Mouse (Mus musculus) left cerebral cortex, postnatal 25 days (tissue): ENCODE results near the gene Slc22a22. TPM values are rescaled to one million over a fixed set of nuclear protein-coding genes. Genes with fewer than 3 reads are reported as not detected.
"Not testable (repeated sequence)": the region's sequence is repeated elsewhere in the genome, so short reads cannot be mapped to it uniquely, and the experiment has no call there.

Experiments used
- DNase-seq, 2 experiments: peaks; one replicate each; pipeline ENCODE4 v3.0.0; 2022; ENCODE audit warnings: low spot score in 2 of 2, mixed read lengths in 1 of 2
- intact Hi-C: fragments of 180-260 bp; cut with DNase I; formaldehyde crosslinking; loops from one replicate; pipeline ENCODE4 v1.15.1; 2025
- total RNA-seq, 2 experiments: library from RNA; stranded (reverse); gene quantifications; 2 replicates each; pipeline ENCODE4 v1.2.3; 2021

Slc22a22 gene
- total RNA-seq, 2 experiments from 2014 or later: not detected

DNA sequence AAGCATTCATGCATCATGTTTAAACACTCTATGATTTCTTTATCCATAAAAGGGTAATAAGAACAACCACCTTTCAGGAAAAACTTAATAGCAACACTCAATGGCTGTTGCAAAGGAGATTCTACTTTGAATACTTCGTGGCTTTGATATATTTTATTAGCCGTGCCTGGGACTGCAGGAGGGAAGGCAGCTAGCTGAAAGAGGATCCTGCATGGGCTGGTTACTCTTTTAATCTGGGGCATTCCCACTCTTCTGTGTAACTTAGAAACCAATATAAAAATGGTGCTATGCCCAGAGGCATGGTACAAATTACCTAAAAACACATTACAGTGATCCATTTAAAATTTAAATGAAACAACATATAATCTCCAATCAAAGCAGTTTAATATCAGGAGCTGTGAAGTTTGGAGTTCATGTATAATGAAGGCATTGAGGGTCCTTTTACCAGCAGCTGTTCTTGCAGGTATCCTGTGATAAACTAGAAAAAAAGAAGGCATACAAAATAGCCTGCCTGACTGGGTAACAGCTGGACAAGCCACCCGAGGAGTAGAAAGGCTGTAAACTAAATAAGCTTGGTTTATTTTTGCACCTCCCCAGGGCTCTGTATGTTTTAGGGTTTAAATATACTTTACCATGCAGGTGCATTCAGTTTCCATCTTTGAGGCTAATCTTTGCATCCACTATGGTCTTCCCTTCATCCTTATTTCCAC lies 78.8 kb downstream of the Slc22a22 start:
- no peak for DNase-seq
- intact Hi-C loops: no loop called here

DNA sequence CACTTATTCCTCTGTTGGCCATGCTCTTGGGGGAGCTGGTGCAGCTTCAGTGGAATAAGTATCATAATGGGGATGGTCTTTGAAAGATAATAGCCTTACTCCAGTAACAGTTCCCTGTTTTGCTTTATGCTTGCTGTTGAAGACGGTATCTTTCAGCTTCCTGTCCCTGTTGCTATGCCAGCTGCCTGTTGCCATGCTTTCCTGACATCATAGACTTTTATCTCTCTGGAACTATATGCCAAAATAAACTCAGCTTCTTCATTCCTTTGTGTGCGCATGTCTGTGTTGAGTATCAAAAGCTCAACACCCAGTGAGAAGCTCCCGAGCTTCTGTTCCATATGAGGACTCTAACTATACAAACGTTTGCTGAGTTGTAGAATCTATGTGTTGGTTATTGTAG lies 83.4 kb downstream of the Slc22a22 start:
- no peak for DNase-seq
- intact Hi-C loops: no loop called here

DNA sequence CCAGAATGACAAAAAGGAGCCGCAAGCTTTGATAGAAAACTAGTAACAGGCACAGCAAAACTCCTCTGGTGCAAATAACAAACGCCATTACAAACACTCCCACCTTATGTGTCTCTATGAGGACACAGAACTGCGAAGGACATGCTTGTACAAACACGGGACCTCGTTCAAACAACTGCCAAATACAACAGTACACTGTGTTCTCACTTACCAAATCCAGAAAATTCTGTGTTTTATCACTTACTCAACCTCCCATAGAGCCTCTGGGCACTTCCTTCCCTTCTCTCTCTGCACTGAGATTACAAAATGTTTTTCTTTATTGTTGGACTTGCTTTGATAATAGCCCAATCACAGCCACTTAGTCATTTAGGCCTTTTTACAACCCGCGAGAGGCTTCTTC lies 97.0 kb downstream of the Slc22a22 start:
- DNase-seq: no peak
- intact Hi-C loops: no loop called here

DNA sequence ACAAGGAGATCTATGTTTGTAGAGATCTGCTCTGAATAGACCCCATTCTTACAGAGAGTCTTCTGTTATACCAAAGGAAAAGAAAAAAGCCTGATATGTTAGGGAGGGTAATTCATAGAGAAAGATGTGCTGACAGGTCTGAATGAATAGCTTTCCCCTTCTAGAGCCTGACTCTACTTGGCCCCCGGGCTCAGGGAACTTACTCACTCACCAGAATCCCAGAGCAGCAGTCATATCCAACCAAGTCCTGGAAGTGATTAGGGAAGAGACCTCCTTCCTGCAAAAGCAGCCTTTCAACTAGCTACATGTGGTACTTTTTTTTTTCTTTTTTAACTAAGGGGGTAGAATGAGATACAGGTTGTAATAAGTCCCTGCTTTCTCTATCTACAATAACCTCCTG lies 111.0 kb downstream of the Slc22a22 start:
- intact Hi-C loops: no loop called here
- no peak for DNase-seq

DNA sequence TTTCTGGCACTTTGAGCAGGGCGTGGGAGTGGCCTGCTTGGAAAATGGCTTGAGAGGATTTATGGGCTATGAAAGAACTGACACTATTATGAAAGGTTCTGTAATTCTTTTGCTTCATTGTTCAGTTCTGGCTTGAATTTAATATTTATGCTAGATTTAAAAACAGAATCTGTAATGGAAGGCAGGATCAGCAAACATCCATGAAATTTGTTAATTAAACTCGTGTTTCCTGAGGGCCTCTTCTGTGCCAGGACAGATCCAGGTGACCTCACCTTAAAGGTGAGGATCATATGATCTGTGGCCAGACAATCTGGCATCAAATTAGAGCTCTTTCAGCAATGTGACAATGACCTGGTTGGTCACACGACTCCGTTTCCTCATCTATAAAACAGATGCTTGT lies 122.1 kb downstream of the Slc22a22 start:
- no peak for DNase-seq
- intact Hi-C loops: no loop called here

DNA sequence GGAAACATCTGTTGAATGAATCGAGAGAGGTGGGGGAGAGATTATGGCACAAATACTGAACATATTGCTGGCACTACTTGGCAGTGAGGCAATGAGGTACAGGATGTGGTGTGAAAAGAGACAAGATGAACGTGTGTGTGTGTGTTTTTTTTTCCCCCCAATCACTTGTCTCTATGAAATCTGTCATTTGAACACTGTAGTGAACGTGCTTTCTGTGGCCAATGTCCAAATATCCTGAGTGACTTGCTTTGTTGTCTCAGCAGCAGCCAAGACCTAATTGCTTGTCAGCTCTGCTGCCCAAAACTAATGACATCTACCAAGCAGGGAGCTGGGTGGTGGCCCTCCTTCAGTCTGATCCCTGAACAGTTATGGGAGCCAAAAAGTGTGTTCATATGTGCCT lies 136.9 kb downstream of the Slc22a22 start:
- intact Hi-C loops: no loop called here
- no peak for DNase-seq

DNA sequence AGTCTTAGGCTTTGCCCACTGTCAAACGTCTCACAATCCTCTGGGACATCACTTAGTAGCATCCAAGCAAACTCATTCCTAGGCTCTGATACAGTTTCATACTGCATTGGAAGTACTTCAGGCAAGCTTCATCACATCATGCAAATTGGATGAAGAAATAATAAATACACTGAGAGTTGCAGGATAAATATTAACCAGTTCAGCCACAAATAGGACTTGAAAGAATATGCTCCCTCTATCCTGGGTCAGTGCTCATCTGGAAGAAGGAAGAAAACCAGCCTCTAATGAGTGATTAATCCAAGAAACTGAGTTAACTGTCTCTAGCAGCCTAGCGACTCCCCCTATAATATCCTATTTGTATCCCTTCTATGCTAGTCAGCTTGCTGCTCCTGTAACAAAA lies 146.1 kb downstream of the Slc22a22 start:
- intact Hi-C loops: no loop called here
- DNase-seq: no peak

DNA sequence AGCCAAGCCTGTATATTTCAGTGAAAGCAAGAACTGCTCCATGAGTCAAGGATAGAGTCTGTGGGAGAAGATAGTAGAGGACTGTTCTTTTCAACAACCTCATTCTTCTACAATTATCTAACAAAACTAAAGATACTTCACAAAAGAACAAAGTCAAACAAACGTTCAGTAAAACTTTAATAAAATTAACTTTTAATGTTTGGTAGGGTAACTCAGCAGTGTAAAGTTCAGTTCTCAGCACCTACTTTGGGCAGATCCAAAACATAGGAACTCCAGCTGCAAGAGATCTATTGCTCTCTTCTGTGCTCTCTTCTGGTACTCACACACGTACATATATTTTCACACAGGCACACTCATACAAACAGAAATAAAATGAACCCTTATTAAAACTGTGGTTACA lies 159.4 kb downstream of the Slc22a22 start:
- DNase-seq: no peak
- intact Hi-C loops: no loop called here

DNA sequence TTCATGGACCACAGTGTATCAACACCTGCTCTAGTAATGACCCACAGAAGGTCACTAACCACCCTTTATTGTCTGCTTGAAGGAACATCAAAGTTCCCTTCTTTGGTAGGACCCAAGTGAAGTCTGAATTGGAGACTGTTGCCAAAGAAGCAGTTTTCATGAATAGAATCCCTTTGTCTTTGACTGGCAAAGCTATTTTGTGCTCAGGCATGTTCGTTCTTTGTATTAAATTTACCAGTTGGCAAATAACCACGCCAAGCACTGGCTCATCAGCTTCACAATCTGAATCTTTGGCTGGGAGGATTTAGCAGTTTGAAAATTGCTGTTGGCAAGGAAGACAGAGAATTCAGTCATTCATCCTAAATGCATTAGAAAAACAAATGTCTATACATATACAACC lies 160.9 kb downstream of the Slc22a22 start:
- DNase-seq: peak in 1 of 2 experiments; percentile 3

DNA sequence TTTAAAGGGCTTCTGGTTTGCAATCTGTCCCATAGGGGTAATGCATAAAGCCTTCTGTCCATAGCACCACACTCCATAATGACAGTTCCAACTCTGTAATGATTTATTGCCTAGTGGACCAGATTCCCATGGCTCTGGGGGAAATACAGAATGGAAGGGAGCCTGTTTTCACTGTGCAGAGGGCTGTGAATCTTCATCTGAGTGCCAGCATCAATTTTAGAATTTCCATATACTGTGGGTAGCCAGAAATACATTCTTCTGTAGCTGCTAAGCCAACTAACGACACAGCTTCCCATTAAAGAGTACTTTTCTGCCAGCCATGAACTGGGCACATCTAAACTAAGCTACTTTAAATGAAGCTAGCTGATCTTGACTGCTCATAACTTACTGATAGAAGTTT lies 174.7 kb downstream of the Slc22a22 start:
- peak in 1 of 2 experiments; percentile 29 for DNase-seq
- intact Hi-C loops: no loop called here

More for the DNA sequence above, 160.9 kb downstream of the Slc22a22 start:
- intact Hi-C loops: no loop called here

DNA sequence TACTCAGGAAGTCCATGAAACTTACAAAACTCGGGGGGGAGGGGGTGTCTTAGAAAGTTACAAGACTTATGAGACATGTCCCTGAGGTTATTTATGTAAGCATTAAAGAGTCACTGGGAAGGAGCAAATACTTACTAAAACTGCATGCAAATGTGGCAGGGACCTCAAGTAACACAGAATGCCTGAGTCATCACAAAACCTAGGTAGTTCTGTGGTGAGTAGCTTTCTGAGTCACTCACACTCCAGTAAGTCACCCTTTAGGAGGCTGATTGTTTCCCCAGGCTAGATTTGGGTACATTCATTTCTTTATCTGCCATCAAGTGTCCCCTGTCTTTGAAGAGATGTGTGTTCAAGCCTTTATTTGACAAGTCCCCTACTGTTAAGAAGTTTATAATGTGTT lies 198.9 kb downstream of the Slc22a22 start:
- no peak for DNase-seq
- intact Hi-C loops: no loop called here

DNA sequence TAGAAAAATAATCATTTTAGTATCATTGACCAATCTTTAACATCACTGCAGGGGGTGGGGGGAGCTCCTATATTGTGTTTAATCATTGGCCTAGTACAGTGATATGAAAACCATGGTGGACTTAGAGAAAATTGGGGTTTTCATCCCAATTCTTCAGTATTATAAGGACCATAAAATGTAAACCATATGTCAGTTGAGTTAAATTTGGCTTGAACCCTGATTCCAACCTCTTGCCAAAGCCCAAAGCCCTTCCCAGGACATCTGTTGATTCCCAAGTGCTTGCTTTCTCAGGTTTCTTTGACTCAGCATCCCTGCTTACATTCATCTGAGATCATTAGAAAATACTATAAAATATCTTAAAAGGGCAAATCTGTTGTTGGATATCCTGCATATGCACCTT lies 201.0 kb downstream of the Slc22a22 start:
- no peak for DNase-seq
- intact Hi-C loops: no loop called here

DNA sequence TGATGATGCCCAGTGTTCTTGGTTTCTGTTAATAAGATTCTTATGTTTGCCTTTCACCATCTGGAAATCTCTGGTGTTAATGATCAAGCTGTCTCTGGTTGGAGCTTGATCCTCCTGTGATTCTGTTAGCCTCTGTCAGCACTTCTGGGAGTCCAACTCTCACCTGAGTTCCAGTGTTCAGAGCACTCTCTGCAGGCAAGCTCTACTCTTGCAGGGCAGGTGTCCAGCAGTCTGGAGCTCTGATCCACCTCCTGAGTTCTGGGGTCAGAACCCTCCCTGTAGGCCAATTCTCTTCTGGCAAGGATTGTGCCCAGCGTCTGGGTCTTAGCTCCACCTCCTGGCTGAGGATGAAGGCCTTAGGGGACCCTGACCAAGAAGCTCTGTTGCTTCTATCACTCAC lies 237.4 kb downstream of the Slc22a22 start:
- intact Hi-C loops, DNase-seq: not testable (repeated sequence)

DNA sequence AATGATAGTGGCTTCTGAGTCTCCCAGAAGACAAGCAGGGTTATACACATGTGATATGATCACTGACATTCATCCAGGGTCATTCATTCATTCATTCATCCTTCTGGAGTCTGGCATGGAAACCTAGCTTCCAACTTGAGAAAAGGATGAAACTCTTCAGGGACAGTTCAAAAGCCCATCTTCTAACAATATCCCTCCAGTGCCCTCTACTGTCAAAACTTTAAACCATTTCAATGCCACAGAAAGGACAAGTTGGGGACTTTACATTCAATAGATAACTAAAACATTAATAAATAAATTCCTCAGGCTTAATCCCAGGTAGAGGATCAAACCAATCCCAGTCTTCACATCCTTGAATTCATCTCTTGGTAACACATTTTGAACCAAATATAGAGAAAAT lies 247.0 kb downstream of the Slc22a22 start:
- intact Hi-C loops: loop anchor here (5.0 to 10.0 kb wide), 3 partner anchors 274 to 1163 kb away; no protein-coding TSS in a partner anchor
- DNase-seq: peak in 1 of 2 experiments; percentile 3

DNA sequence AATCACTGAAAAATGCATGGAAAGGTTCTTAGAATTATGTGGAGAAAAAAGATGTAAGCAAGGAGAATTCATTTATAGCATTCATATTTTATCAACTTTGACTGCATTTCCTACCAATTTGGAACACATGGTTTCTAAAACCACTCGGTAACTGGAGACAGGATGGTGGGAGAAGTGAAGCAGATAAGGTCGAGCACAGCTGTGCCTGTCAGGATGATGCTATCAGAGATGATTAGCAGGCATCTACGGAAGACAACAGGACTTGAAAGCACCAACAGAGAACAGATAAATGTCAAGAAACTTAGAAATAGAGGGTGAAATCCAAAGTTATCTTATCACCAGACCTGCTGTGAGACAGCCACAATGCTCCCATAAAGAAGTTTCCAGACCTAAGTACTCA lies 272.1 kb downstream of the Slc22a22 start:
- no peak for DNase-seq
- intact Hi-C loops: no loop called here

DNA sequence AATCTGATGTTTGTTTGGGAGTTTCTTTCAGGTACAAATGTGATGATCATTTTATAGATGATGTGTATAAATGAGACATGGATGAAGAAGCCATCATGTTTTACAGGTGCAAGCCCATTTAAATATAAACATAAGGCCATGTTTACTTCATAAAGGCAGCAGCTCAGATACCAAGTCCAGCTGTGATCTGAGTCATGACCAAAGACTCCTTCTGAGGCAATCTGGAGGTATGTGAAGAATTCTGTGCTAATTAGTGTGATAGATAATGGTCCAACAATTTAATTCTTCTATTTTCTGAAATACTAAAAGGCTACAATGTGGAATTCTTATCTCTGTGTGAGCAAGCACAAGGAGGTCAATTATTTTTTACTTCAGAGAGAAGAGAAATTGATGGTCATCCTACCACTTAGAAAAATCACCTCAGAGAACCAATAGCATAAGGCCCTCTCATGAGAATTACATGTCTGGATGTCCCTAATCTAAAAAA lies 272.9 kb downstream of the Slc22a22 start:
- no peak for DNase-seq
- intact Hi-C loops: no loop called here
